Mouse (Mus musculus) lung, embryonic 14.5 days (tissue): ENCODE results near the gene Bicc1. TPM values are rescaled to one million over a fixed set of nuclear protein-coding genes. Genes with fewer than 3 reads are reported as not detected.

Experiments
- ATAC-seq: fragments of 200-750 bp; cut with Nextera tagmentation; 2 replicates; pipeline ENCODE4 v1.8.0; 2017; ENCODE audit warnings: mild to moderate bottlenecking, moderate TSS enrichment, moderate library complexity; ENCODE audit not compliant: insufficient read depth
- DNase-seq: peaks from one replicate; pipeline ENCODE4 v3.0.0-alpha.2; 2015
- H3K27ac ChIP-seq: fragments of 300-500 bp; sonication (generic); 2 replicates; pipeline ENCODE4 v1.5.1; 2014; ENCODE audit warnings: low read depth, mild to moderate bottlenecking, moderate library complexity
- H3K27me3 ChIP-seq: fragments of 300-500 bp; sonication (generic); 2 replicates; pipeline ENCODE4 v1.6.1; 2014; ENCODE audit warnings: low read length, control low read depth; ENCODE audit not compliant: insufficient read depth
- H3K36me3 ChIP-seq: fragments of 300-500 bp; sonication (generic); 2 replicates; pipeline ENCODE4 v1.6.1; 2014; ENCODE audit warnings: control low read depth; ENCODE audit not compliant: insufficient read depth
- H3K4me1 ChIP-seq: fragments of 300-500 bp; sonication (generic); 2 replicates; pipeline ENCODE4 v1.6.1; 2014; ENCODE audit warnings: antibody characterized with exemption, control low read depth; ENCODE audit not compliant: insufficient read depth
- H3K4me2 ChIP-seq: fragments of 300-500 bp; sonication (generic); 2 replicates; pipeline ENCODE4 v1.6.1; 2014; ENCODE audit warnings: mild to moderate bottlenecking
- H3K4me3 ChIP-seq: fragments of 300-500 bp; sonication (generic); 2 replicates; pipeline ENCODE4 v1.5.1; 2014; ENCODE audit warnings: low read depth, low read length
- H3K9ac ChIP-seq: fragments of 300-500 bp; sonication (generic); 2 replicates; pipeline ENCODE4 v1.6.1; 2014
- H3K9me3 ChIP-seq: fragments of 300-500 bp; sonication (generic); 2 replicates; pipeline ENCODE4 v1.6.1; 2016; ENCODE audit warnings: low read depth, low read length, control low read depth
- CTCF ChIP-seq: IDR thresholded peaks from 2 replicates; pipeline ENCODE4 v1.5.1; 2016; ENCODE audit warnings: antibody characterized with exemption, low read depth
- WGBS: fragments of 180-500 bp; shearing (Covaris S2); extraction: QIAGEN DNeasy Blood & Tissue Kit; methylation state at CpG from one replicate; pipeline ENCODE4 v1.1.7; 2014; 5-methylcytosine and 5-hydroxymethylcytosine counted together
- polyA plus RNA-seq: library from polyadenylated mRNA; unstranded; fragments of >200 nt; fragmentation: Nextera tagmentation; extraction: Ambion mirVana; gene quantifications from 2 replicates; pipeline ENCODE4 v1.2.1, GENCODE M21; 2014

The Bicc1 gene
- polyA plus RNA-seq, 1 experiment from 2014 or later = 26.4 TPM

DNA sequence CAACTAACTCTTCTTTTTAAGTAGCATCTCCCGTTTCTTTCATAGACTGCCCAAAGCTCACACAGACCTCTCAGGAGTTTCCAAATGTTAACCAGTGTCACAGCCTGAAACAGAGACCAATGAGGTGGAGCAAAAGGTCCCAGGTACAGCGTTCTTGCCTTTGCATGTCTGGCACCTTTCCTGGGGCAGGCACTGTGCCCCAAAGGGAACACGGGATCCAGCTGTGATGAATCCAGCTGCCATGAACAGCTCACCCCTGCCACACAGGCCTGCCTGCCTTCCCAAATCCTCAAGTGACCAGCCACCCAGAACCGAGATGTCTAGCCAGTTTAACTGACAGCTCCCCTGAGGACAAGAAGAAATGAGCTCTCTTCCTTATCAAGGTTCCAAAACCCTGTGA, 36.1 kb downstream of the Bicc1 start:
- no peaks in the 10 kb centered on the region for H3K9me3 ChIP-seq
- H3K9ac ChIP-seq = no peak overlapping the region
- ATAC-seq (no peak), DNase-seq (no peak)
- H3K4me1 ChIP-seq = peaks cover 21% of the 10 kb centered on the region
- no peaks in the 10 kb centered on the region for H3K36me3 ChIP-seq
- H3K27me3 ChIP-seq = no peaks in the 10 kb centered on the region
- 37% methylated on average over 4 of the region's 4 CpGs for WGBS
- H3K27ac ChIP-seq = no peak overlapping the region
- H3K4me2 ChIP-seq = no peak overlapping the region
- no peak overlapping the region for H3K4me3 ChIP-seq
- no peak for TF ChIP-seq CTCF

DNA sequence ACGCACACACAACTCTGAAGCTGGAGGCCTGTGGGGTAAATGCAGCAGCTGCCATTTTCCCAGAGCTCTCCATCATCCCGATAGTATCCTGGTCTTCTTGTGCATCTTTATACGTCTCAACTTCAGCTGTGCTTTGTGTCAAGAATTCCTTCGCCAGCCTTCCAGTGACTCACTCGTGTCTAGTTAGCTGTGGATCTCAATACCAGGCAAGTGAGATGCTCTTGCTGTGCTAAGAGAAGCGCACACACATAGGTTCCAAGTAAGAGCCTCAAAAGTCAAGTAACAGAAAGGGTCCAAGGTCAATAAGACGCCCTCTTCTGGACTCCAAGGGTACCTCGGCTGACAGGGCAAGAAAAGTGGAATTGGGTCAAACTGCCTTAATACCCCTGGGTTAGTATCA, 37.0 kb downstream of the Bicc1 start:
- H3K27me3 ChIP-seq = no peaks in the 10 kb centered on the region
- no peaks in the 10 kb centered on the region for H3K9me3 ChIP-seq
- 74% methylated on average over 8 of the region's 8 CpGs for WGBS
- no peak overlapping the region for H3K4me2 ChIP-seq
- H3K4me1 ChIP-seq = peaks cover 21% of the 10 kb centered on the region
- no peak overlapping the region for H3K9ac ChIP-seq
- DNase-seq (no peak), ATAC-seq (no peak)
- no peak overlapping the region for H3K4me3 ChIP-seq
- TF ChIP-seq CTCF = no peak
- H3K27ac ChIP-seq = no peak overlapping the region
- H3K36me3 ChIP-seq = no peaks in the 10 kb centered on the region

DNA sequence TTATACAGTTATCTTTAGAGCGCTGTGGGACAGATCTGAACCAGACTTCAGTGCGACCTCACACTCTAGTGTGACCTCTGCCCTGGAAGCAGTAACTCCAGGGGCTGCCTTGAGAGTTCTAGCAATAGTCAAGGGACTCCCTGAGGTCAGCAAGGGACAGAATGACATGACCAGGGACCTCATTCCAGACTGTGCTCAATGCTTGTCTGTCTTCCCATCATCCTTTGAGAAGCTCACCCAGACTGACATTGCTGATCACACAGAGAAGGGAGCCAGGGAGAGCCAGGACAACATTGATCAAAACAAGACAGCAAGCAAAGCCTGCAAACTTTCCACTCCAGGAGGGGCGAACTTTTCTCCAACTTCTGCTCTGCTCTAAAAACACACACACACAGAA, 38.7 kb downstream of the Bicc1 start:
- DNase-seq (no peak), ATAC-seq (no peak)
- no peak for TF ChIP-seq CTCF
- H3K36me3 ChIP-seq = no peaks in the 10 kb centered on the region
- no peak overlapping the region for H3K4me2 ChIP-seq
- H3K9me3 ChIP-seq = no peaks in the 10 kb centered on the region
- no peak overlapping the region for H3K9ac ChIP-seq
- no peak overlapping the region for H3K27ac ChIP-seq
- no peak overlapping the region for H3K4me3 ChIP-seq
- no peaks in the 10 kb centered on the region for H3K27me3 ChIP-seq
- WGBS = 71% methylated on average over 3 of the region's 3 CpGs
- H3K4me1 ChIP-seq = peaks cover 21% of the 10 kb centered on the region

DNA sequence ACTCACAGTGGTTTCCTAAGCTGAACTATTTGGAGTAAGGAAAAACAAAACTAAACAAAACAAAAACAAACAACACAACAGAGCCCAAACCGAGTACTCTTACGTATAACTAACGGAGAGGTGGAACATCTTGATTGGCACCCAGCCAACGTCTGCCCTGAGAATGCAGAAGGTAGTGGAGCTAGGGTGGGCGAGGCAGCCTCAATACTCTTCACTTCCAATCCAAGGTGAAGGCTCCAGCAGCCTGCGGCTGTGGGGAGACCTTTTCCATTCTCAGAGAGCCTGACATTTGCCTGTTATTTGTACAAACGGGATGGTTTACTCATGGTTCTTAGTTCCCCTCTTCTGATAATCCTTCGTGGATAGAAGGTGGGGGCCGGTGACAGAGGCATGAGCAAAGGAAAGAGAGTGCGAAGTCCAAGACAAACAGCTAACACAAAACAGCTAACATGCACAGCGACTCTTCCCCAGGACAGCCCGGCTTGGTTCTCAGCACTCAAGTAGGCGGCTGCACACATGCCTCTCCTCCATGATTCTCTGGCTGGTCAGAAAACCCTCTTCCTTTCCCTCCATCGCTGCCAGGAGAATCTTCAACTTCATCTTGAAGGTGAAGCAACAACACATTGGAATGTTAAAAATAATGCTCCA, 39.3 kb downstream of the Bicc1 start:
- 57% methylated on average over 14 of the region's 14 CpGs for WGBS
- H3K4me3 ChIP-seq = no peak overlapping the region
- no peaks in the 10 kb centered on the region for H3K27me3 ChIP-seq
- peak overlapping the region; percentile 84 for H3K27ac ChIP-seq
- ATAC-seq (peak; percentile 22; the same call in 1 of the 2 replicates), DNase-seq (peak; percentile 24)
- H3K4me2 ChIP-seq = no peak overlapping the region
- no peak for TF ChIP-seq CTCF
- no peak overlapping the region for H3K9ac ChIP-seq
- H3K4me1 ChIP-seq = peaks cover 21% of the 10 kb centered on the region
- H3K36me3 ChIP-seq = no peaks in the 10 kb centered on the region
- no peaks in the 10 kb centered on the region for H3K9me3 ChIP-seq

- Histone ChIP-seq H3K4me3 (no peak overlapping the region), H3K36me3 (no peaks in the 10 kb centered on the region), H3K4me1 (peaks cover 21% of the 10 kb centered on the region), H3K4me2 (peak overlapping the region; percentile 1; the same call in 1 of the 2 replicates), H3K9ac (no peak overlapping the region), H3K27ac (peak overlapping the region; percentile 84), H3K9me3 (no peaks in the 10 kb centered on the region), H3K27me3 (no peaks in the 10 kb centered on the region)
- ATAC-seq (peak; percentile 54), DNase-seq (peak; percentile 74)
- TF ChIP-seq CTCF = no peak
- 22% methylated on average over 15 of the region's 15 CpGs for WGBS
Observed at GRCm38 (mm10) chr10:71119120-71119847, 40.2 kb downstream of the Bicc1 start.

- H3K27ac ChIP-seq = no peak overlapping the region
- H3K4me2 ChIP-seq = no peak overlapping the region
Observed at GRCm38 (mm10) chr10:71117766-71118165, 41.7 kb downstream of the Bicc1 start.

DNA sequence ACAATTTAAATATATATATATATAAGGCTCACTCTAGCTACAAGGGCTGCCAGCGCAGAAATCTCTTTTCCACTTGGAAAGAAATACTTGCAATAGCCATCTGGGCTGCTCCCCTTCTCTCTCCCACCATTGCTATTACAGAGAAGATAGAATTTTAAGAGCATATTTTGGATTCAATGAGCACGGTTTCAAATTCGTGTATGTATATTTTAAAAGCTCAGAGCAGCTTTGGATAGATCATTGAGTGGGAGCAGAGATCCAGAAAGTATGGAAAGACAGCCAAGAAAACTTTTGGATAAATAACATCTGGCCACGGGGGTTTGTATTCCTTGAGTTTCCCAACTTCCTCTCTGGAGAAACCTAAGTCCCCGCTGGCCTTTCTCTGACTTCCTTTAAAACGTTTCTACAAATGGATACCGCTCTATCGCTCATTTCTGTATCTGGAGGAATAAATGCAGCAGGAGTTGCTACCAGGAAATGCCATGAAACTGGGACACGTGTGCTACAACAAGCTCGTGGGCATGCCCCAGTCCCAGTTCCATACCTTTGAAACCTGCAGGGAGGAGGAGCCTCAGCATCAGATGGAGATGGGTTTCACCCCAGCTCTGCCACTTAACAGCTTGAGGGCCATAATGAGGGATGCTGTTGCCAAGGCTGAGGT, 45.1 kb downstream of the Bicc1 start:
- TF ChIP-seq CTCF = no peak
- ATAC-seq = no peak

More at GRCm38 (mm10) chr10:71117766-71118165, 41.7 kb downstream of the Bicc1 start:
- no peaks in the 10 kb centered on the region for H3K36me3 ChIP-seq
- no peak overlapping the region for H3K9ac ChIP-seq
- no peak for ATAC-seq
- no peaks in the 10 kb centered on the region for H3K27me3 ChIP-seq
- H3K4me1 ChIP-seq = peaks cover 21% of the 10 kb centered on the region
- no peak for TF ChIP-seq CTCF
- no peaks in the 10 kb centered on the region for H3K9me3 ChIP-seq
- DNase-seq = no peak
- no peak overlapping the region for H3K4me3 ChIP-seq
- WGBS = 78% methylated on average over 7 of the region's 7 CpGs

More for the DNA sequence above, 45.1 kb downstream of the Bicc1 start:
- Histone ChIP-seq H3K27me3 (no peaks in the 10 kb centered on the region), H3K36me3 (no peaks in the 10 kb centered on the region), H3K4me1 (peaks cover 6% of the 10 kb centered on the region; the same call in 1 of the 2 replicates), H3K9ac (no peak overlapping the region), H3K4me2 (no peak overlapping the region), H3K27ac (peak overlapping the region; percentile 54; the same call in 1 of the 2 replicates), H3K9me3 (no peaks in the 10 kb centered on the region), H3K4me3 (no peak overlapping the region)
- WGBS = 59% methylated on average over 10 of the region's 10 CpGs
- DNase-seq = peak; percentile 78
